Mouse (Mus musculus) heart, embryonic 12.5 days (tissue): ENCODE measurements around the gene Slc25a10. TPM values are rescaled to one million over a fixed set of nuclear protein-coding genes. Genes with fewer than 3 reads are reported as not detected.

Source experiments
- ATAC-seq: fragments of 200-750 bp; cut with Nextera tagmentation; 2 replicates; pipeline ENCODE4 v1.8.0; 2017; ENCODE audit warnings: moderate TSS enrichment, moderate library complexity; ENCODE audit not compliant: insufficient number of reproducible peaks, low FRiP score
- H3K27ac ChIP-seq: fragments of 300-500 bp; sonication (generic); 2 replicates; pipeline ENCODE4 v1.5.1; 2016; ENCODE audit warnings: mild to moderate bottlenecking, moderate library complexity; ENCODE audit not compliant: poor library complexity, severe bottlenecking
- H3K27me3 ChIP-seq: fragments of 300-500 bp; sonication (generic); replicated peaks from 2 replicates; pipeline ENCODE4 v1.6.1; 2016; ENCODE audit warnings: mild to moderate bottlenecking, moderate library complexity
- H3K36me3 ChIP-seq: fragments of 300-500 bp; sonication (generic); 2 replicates; pipeline ENCODE4 v1.6.1; 2016; ENCODE audit warnings: mild to moderate bottlenecking, moderate library complexity
- H3K4me1 ChIP-seq: fragments of 300-500 bp; sonication (generic); replicated peaks from 2 replicates; pipeline ENCODE4 v1.6.1; 2016; ENCODE audit warnings: mild to moderate bottlenecking
- H3K4me2 ChIP-seq: fragments of 300-500 bp; sonication (generic); 2 replicates; pipeline ENCODE4 v1.6.1; 2016; ENCODE audit warnings: mild to moderate bottlenecking, moderate library complexity
- H3K4me3 ChIP-seq: fragments of 300-500 bp; sonication (generic); 2 replicates; pipeline ENCODE4 v1.5.1; 2016; ENCODE audit warnings: mild to moderate bottlenecking
- H3K9ac ChIP-seq: fragments of 300-500 bp; sonication (generic); 2 replicates; pipeline ENCODE4 v1.6.1; 2016; ENCODE audit warnings: mild to moderate bottlenecking, moderate library complexity
- H3K9me3 ChIP-seq: fragments of 300-500 bp; sonication (generic); replicated peaks from 2 replicates; pipeline ENCODE4 v1.6.1; 2016; ENCODE audit warnings: mild to moderate bottlenecking, moderate library complexity
- WGBS: fragments of 180-500 bp; shearing (Covaris S2); methylation state at CpG from one replicate; pipeline ENCODE4 v1.1.7; 2016; 5-methylcytosine and 5-hydroxymethylcytosine counted together
- polyA plus RNA-seq: library from polyadenylated mRNA; unstranded; fragments of >200 nt; fragmentation: Nextera tagmentation; extraction: Ambion mirVana; gene quantifications from 2 replicates; pipeline ENCODE4 v1.2.1, GENCODE M21; 2016

The Slc25a10 gene
- polyA plus RNA-seq, 1 experiment from 2014 or later, result 46.2 TPM

DNA sequence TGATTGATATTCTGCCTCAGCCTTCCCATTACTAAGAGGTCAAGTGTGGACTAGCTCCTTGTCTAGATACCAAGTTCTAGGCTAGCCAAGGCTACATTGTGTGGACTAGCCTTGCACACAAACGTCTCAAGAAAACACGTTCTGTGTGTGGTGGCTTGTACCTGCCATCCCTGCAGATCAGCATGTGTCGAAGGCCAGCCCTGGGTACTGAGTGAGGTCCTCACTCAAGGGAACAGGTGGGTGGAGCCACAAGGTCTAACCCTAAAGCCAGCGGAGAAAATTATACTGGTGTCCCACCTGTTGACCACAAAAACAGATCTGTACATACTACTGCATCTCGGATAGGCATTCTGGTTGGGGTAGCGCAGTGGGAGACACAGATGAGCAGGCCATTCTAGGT lies 8.3 kb downstream of the Slc25a10 start:
- 76% methylated on average over 6 of the region's 6 CpGs for WGBS
- no peak overlapping the region for H3K9ac ChIP-seq
- H3K27ac ChIP-seq, result no peak overlapping the region

DNA sequence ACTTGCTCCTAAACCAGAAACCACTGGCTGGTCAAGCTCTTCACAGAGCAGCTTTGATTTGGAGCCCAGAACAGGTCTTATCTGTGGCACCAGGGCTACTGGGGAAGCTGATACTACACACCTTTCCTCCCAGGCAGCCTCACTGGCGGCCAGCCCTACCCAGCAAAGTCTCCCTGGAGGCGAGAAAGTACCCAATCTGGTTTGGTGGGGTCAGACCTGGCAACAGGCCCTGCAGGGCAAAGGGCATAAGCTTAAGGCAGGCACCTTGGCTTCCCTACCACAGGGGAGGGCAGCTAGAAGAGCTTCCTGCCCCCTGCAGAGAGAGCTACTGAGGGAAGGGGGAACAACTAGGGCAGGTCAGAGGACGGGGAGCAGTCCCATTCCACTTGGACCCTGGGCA lies 8.7 kb downstream of the Slc25a10 start:
- Histone ChIP-seq H3K27me3 (no peaks in the 10 kb centered on the region), H3K9me3 (no peaks in the 10 kb centered on the region), H3K36me3 (peaks cover 37% of the 10 kb centered on the region), H3K9ac (peak overlapping the region; percentile 23; the same call in 1 of the 2 replicates), H3K4me2 (no peak overlapping the region), H3K4me3 (no peak overlapping the region), H3K27ac (no peak overlapping the region), H3K4me1 (peaks cover 9% of the 10 kb centered on the region)
- no peak for ATAC-seq
- 9% methylated on average over 3 of the region's 3 CpGs for WGBS

More for the DNA sequence above, 8.3 kb downstream of the Slc25a10 start:
- Histone ChIP-seq H3K36me3 (peaks cover 42% of the 10 kb centered on the region), H3K9me3 (no peaks in the 10 kb centered on the region), H3K4me3 (no peak overlapping the region), H3K27me3 (no peaks in the 10 kb centered on the region), H3K4me1 (peaks cover 9% of the 10 kb centered on the region), H3K4me2 (no peak overlapping the region)
- no peak for ATAC-seq

DNA sequence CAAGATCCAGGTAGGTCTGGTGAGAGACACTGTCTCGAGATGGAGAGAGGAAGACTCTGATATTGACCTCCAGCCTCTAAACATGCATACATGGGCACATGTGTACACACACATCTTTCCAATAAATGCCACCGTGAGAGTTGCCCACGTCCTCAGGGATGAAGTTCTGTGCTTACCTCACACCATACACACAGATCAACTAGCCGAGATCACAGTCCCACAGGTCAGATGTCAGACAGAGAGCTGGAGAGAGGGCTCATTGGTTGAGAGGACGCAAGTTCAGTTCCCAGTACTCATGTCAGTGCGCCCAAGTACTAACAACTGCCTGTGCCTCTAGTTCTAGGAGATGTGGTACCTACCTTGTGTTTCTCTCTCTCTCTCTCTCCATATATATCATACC lies 9.4 kb downstream of the Slc25a10 start:
- no peak overlapping the region for H3K4me3 ChIP-seq
- H3K4me2 ChIP-seq, result no peak overlapping the region
- WGBS, result 69% methylated on average over 6 of the region's 6 CpGs
- ATAC-seq, result no peak
- no peak overlapping the region for H3K9ac ChIP-seq
- no peaks in the 10 kb centered on the region for H3K9me3 ChIP-seq
- peaks cover 9% of the 10 kb centered on the region for H3K4me1 ChIP-seq
- no peak overlapping the region for H3K27ac ChIP-seq
- H3K36me3 ChIP-seq, result peaks cover 30% of the 10 kb centered on the region
- no peaks in the 10 kb centered on the region for H3K27me3 ChIP-seq

DNA sequence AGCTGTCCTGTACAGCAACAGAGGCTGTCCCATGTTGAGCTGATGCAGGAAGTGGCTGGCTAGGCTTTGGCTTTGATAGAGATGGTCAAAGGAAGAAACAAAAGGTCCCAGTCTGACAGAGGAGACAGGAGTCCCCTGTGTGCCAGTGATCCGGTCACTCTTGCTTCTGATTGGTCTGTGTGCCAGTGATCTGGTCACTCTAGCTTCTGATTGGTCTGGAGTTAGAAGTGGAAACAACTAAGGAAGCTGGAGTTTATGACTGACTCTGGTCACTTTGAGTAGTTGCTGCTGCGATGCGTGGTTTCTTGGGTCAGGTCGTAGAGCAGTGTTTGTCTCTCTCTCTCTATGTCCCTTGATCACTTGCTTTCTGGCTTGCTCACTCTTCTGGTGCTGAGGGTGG lies 10.1 kb downstream of the Slc25a10 start:
- Histone ChIP-seq H3K9ac (no peak overlapping the region), H3K4me1 (peaks cover 9% of the 10 kb centered on the region), H3K27ac (no peak overlapping the region), H3K27me3 (no peaks in the 10 kb centered on the region), H3K9me3 (no peaks in the 10 kb centered on the region), H3K4me2 (no peak overlapping the region), H3K4me3 (no peak overlapping the region), H3K36me3 (peaks cover 24% of the 10 kb centered on the region)
- no peak for ATAC-seq
- WGBS, result 81% methylated on average over 4 of the region's 4 CpGs

DNA sequence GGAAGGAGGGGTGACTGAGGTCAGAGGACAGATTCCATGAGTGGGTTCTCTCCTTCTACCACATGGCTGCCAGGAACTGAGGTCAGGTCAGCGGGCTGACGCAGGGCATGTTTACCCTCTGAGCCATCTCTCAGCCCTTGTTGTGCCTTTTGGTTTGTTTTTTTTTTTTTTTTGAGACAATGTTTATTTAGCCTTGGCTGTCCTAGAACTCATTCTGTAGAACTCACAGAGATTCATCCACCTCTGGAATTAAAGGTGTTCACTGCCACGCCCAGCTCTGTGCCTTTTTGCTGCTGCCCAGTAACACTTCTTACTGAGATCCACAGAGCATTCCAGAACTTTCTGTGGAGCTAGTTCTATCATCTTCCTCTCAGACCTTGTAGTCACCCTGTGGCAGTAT lies 14.0 kb downstream of the Slc25a10 start:
- H3K4me3 ChIP-seq, result no peak overlapping the region
- H3K4me2 ChIP-seq, result no peak overlapping the region
- H3K27me3 ChIP-seq, result 0 out of 2 replicates have a peak, but pooled peaks cover 5% of the 10 kb centered on the region
- ATAC-seq, result no peak
- peaks cover 18% of the 10 kb centered on the region for H3K4me1 ChIP-seq
- no peak overlapping the region for H3K9ac ChIP-seq
- no peak overlapping the region for H3K27ac ChIP-seq
- 78% methylated on average over 3 of the region's 3 CpGs for WGBS
- H3K36me3 ChIP-seq, result no peaks in the 10 kb centered on the region
- no peaks in the 10 kb centered on the region for H3K9me3 ChIP-seq

DNA sequence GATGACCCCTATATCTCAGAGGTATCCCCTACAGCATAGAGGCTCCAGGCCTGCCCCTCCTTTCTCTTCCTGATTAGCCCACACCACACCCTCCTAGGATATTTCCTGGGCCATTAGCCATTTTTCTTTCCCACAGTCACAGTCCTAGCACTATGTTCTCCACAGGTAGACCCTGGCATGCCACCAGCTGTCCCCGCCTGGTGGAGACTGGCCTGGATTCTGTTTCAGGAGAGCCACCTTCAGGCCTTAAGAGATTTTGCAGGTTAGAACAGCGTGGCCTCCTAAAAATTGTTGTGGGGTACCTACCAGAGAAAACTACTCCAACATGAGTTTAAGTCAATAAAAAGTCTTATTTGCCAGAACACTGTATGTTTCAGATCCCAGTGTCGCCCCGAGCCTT lies 15.3 kb downstream of the Slc25a10 start:
- H3K4me2 ChIP-seq, result no peak overlapping the region
- no peak overlapping the region for H3K9ac ChIP-seq
- ATAC-seq, result no peak
- no peaks in the 10 kb centered on the region for H3K36me3 ChIP-seq
- no peak overlapping the region for H3K27ac ChIP-seq
- H3K4me1 ChIP-seq, result peaks cover 21% of the 10 kb centered on the region
- WGBS, result 53% methylated on average over 4 of the region's 4 CpGs
- 0 out of 2 replicates have a peak, but pooled peaks cover 5% of the 10 kb centered on the region for H3K27me3 ChIP-seq
- no peak overlapping the region for H3K4me3 ChIP-seq
- H3K9me3 ChIP-seq, result no peaks in the 10 kb centered on the region

DNA sequence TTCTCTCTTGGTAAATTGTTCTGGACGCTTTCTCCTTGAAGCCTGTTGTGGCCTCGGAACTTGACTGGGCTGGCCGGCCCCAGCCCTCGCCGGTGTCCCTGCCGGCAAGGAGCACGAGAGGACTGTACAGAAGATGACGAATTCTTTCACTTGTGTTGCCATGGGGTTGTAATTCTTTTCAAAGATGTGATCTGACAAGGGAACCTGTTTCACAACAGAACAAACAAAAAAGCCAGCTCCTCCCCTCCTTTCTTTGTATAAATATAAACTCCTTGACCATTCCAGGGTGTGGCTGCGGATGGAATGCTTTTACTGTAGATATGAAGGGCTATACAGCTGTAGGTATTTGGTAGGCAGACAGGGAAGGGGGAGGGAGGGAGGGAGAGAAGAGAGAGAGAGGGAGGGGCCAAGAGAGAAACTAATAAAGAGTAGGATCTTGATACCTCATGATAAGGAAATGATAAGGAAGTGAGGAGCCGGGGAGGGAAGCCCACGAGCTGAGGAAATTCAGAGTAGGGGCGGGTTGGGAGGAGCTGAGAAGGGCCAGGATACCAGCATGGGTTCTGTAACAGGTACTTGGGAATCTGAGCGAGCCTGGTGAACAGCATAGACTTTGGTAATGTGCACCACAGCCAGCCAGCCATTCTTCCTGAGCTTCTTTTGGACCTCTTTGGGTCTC lies 16.1 kb downstream of the Slc25a10 start:
- 71% methylated on average over 13 of the region's 13 CpGs for WGBS
- Histone ChIP-seq H3K36me3 (no peaks in the 10 kb centered on the region), H3K9me3 (no peaks in the 10 kb centered on the region), H3K4me3 (no peak overlapping the region), H3K27ac (no peak overlapping the region), H3K4me1 (peaks cover 21% of the 10 kb centered on the region), H3K4me2 (no peak overlapping the region), H3K27me3 (0 out of 2 replicates have a peak, but pooled peaks cover 5% of the 10 kb centered on the region), H3K9ac (no peak overlapping the region)
- ATAC-seq, result no peak

DNA sequence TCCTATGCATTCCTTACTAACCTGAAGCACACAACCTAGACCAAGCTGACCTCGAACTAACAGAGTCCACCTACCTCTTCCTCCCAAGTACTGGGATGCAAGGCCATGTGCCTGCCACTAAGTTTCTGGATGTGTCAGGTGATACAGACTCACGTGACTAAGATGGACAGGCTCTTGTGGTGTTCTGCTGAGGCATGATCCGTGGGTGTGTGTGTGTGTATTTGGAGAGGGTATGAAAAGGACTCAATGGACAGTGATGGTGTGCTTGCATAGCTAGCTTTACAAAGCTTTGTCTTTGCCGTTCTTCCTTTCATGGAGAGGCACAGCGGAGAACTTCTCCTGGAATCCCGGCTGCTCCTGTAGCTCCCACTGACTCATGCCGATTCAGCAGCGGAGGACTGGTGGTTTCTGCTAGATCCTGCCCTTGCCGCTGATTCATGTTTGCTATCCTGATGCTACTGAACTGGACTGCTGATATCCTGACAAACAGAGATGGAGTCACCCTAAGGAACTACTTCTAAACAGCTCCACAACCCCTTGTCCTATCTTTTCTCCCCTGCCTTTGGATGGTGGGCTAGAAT lies 16.7 kb downstream of the Slc25a10 start:
- Histone ChIP-seq H3K27ac (no peak overlapping the region), H3K4me3 (no peak overlapping the region), H3K9ac (no peak overlapping the region), H3K4me1 (peaks cover 21% of the 10 kb centered on the region), H3K27me3 (0 out of 2 replicates have a peak, but pooled peaks cover 5% of the 10 kb centered on the region), H3K4me2 (no peak overlapping the region), H3K9me3 (no peaks in the 10 kb centered on the region), H3K36me3 (no peaks in the 10 kb centered on the region)
- WGBS, result 77% methylated on average over 9 of the region's 9 CpGs
- no peak for ATAC-seq

DNA sequence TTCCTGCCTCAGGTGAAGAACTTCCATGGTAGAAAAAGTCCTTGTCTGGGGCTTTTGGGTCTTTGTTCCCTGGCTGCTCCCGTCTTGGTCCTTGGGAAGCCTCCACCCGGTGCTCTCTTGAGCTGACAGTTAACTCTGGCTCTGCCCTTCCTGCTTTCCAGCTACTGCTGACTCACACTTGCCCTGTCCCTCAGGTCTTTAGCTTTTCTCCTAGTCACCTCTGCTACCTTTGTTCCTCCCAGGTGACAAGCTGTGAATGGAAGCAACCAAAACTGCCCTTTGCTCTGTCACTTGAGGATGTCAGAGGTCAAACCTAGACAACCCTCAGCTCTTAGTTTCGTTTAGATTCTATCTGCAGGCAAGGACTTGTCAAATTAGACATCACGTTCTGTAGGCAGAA lies 18.3 kb downstream of the Slc25a10 start:
- H3K36me3 ChIP-seq, result no peaks in the 10 kb centered on the region
- H3K27me3 ChIP-seq, result 0 out of 2 replicates have a peak, but pooled peaks cover 5% of the 10 kb centered on the region
- ATAC-seq, result 0 out of 2 replicates have a peak, but pooled peaks have one; percentile 55
- WGBS, result 28% methylated on average over 4 of the region's 4 CpGs
- H3K4me1 ChIP-seq, result peaks cover 21% of the 10 kb centered on the region
- no peaks in the 10 kb centered on the region for H3K9me3 ChIP-seq
- peak overlapping the region; percentile 68 for H3K4me2 ChIP-seq
- no peak overlapping the region for H3K4me3 ChIP-seq
- H3K9ac ChIP-seq, result no peak overlapping the region
- 0 out of 2 replicates have a peak overlapping the region, but pooled peaks have one; percentile 10 for H3K27ac ChIP-seq

DNA sequence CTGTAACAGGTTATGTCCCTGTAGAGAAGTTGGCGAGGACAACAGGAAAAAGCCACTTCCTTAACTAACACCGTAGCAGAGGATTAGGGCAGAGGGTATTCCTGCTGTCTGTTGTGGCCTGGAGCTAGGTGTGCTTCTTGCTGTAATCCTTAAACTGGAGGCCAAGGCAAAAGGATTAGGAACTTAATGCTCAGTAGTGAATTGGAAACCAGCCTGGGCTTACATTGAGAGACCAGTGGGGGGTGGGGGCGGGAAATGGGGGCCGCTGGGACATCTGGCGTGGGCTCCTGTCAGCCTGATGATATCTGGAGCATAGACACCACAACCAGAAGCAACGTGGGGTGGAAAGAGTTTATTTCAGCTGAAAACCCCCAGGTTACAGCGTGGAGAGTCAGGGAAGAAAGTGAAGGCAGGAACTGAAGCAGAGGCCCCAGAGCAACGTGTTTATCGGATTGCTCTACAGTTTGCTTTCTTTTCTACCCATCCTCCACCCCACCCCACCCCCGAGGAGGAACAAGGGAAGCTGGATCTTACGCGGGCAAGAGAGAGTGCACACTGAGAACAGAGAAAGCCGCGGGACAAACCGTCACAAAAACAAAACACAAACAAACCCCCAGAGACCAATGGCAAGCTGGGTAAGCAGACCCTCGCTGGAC lies 18.9 kb downstream of the Slc25a10 start:
- Histone ChIP-seq H3K4me2 (peak overlapping the region; percentile 68), H3K27ac (peak overlapping the region; percentile 47; the same call in 1 of the 2 replicates), H3K4me1 (peaks cover 21% of the 10 kb centered on the region), H3K9me3 (no peaks in the 10 kb centered on the region), H3K9ac (peak overlapping the region; percentile 60), H3K4me3 (peak overlapping the region; percentile 37), H3K27me3 (0 out of 2 replicates have a peak, but pooled peaks cover 5% of the 10 kb centered on the region), H3K36me3 (no peaks in the 10 kb centered on the region)
- ATAC-seq, result peak; percentile 77
- 6% methylated on average over 16 of the region's 16 CpGs for WGBS

DNA sequence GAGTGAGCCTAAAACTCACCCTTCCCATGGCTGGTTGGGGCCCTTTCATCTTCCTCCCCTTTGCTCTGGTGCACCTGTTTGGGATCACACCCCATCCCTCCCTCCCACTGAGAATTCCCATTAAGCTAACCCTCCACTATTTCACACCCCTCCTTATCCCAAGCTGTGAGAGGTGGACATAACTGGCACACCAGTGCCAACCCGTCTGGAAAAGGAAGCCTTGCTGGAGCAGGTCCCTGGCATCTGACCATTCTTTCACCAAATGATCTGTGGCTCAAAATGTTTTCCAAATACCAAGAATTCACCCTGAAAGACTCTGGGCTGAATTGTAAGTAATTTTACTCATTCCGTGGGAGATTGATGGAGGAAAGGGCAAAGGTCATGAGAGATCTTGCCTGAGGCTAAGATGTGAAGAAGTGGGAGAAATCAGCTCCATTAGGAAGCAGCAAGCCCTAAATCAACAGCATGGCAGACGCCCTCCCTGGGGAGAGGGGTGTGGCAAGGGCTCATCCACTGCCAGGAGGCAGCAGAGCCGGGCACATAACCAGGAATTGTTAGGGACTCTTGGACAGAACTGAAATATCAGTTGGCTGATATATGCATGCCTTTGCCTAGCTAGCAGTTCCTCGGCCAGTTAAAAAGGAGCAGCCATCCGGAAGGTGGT lies 21.3 kb downstream of the Slc25a10 start:
- Histone ChIP-seq H3K27me3 (0 out of 2 replicates have a peak, but pooled peaks cover 5% of the 10 kb centered on the region), H3K9ac (no peak overlapping the region), H3K4me2 (no peak overlapping the region), H3K9me3 (no peaks in the 10 kb centered on the region), H3K36me3 (no peaks in the 10 kb centered on the region), H3K4me1 (peaks cover 17% of the 10 kb centered on the region), H3K27ac (no peak overlapping the region), H3K4me3 (no peak overlapping the region)
- 50% methylated on average over 6 of the region's 6 CpGs for WGBS
- ATAC-seq, result no peak
